Mouse (Mus musculus): ENCODE results near the gene Cfap298.

DNA sequence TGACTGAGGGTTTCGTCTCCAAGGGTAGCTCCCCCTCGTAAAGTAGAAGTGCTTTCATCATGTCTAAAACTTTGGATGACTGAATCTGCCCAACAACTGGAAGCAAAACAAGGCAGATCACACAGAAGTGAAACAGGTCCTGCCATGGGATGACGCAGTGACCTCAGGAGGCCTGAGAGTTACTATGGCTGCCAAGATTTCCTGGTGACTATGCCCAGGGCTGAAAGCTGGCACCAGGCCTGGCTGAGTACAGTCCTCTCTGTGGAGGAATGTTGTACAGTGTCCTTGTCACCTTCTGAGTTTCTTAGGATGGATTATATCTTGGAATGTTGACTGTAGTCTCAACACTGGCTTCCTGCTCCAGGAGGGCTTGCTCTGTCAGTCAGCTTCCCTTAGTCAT lies 37.3 kb downstream of the Cfap298 start:
- TF ChIP-seq POLR2A (IDR thresholded peaks at IDR 0.05; ENCODE audit: borderline replicate concordance, control insufficient read depth, low read depth, low read length) (no peak), CTCF (IDR thresholded peaks at IDR 0.05; ENCODE audit: control insufficient read depth, insufficient read depth, low read length) (no peak)

Measured in bone marrow, adult 2 months (tissue).